Mouse (Mus musculus) forebrain, embryonic 12.5 days (tissue): ENCODE measurements around the gene Usp53. TPM values are rescaled to one million over a fixed set of nuclear protein-coding genes. Genes with fewer than 3 reads are reported as not detected.
A peak's percentile ranks its signal among the peaks of the same experiment; 100 is the strongest.

Source experiments
- ATAC-seq: fragments of 200-750 bp; cut with Nextera tagmentation; 2 replicates; pipeline ENCODE4 v1.8.0; 2017; ENCODE audit warnings: moderate TSS enrichment; ENCODE audit not compliant: low FRiP score
- H3K27ac ChIP-seq: fragments of 300-500 bp; sonication (generic); 2 replicates; pipeline ENCODE4 v1.5.1; 2016; ENCODE audit warnings: mild to moderate bottlenecking
- H3K27me3 ChIP-seq: fragments of 300-500 bp; sonication (generic); 2 replicates; pipeline ENCODE4 v1.6.1; 2016; ENCODE audit warnings: mild to moderate bottlenecking
- H3K36me3 ChIP-seq: fragments of 300-500 bp; sonication (generic); replicated peaks from 2 replicates; pipeline ENCODE4 v1.6.1; 2016; ENCODE audit warnings: mild to moderate bottlenecking
- H3K4me1 ChIP-seq: fragments of 300-500 bp; sonication (generic); 2 replicates; pipeline ENCODE4 v1.6.1; 2016
- H3K4me2 ChIP-seq: fragments of 300-500 bp; sonication (generic); 2 replicates; pipeline ENCODE4 v1.6.1; 2016; ENCODE audit warnings: mild to moderate bottlenecking, moderate library complexity
- H3K4me3 ChIP-seq: fragments of 300-500 bp; sonication (generic); replicated peaks from 2 replicates; pipeline ENCODE4 v1.5.1; 2016; ENCODE audit warnings: mild to moderate bottlenecking
- H3K9ac ChIP-seq: fragments of 300-500 bp; sonication (generic); 2 replicates; pipeline ENCODE4 v1.6.1; 2016; ENCODE audit warnings: mild to moderate bottlenecking
- H3K9me3 ChIP-seq: fragments of 300-500 bp; sonication (generic); 2 replicates; pipeline ENCODE4 v1.6.1; 2016
- WGBS: fragments of 180-500 bp; shearing (Covaris S2); methylation state at CpG from one replicate; pipeline ENCODE4 v1.1.7; 2016; 5-methylcytosine and 5-hydroxymethylcytosine counted together
- polyA plus RNA-seq: library from polyadenylated mRNA; unstranded; fragments of >200 nt; fragmentation: Nextera tagmentation; extraction: Ambion mirVana; gene quantifications from 2 replicates; pipeline ENCODE4 v1.2.1, GENCODE M21; 2016

Gene Usp53
- polyA plus RNA-seq, 1 experiment from 2014 or later, result 6.5 TPM

DNA sequence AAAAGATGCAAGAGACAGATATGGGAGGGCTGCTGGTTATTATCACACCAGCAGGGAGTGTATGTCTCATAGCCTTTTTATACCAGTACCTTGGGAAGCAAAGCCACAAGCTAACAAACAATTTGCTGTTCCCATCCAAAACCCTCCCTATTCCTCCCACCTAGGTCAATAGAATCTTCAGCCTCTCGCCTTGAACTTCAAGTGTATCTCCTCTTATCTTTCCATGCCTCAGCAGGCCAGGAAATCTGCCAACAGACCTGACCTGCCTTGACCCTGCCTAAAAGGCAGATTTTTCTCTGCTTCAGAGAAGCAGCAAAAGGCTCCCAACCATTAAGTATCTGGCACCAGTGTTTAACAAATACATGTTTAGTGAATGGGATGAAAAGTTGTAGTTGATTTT, 2.1 kb upstream of the Usp53 start:
- no peaks in the 10 kb centered on the region for H3K27me3 ChIP-seq
- no peak overlapping the region for H3K4me2 ChIP-seq
- 65% methylated on average over 1 of the region's 1 CpGs for WGBS
- no peak overlapping the region for H3K27ac ChIP-seq
- ATAC-seq, result no peak
- H3K36me3 ChIP-seq, result no peaks in the 10 kb centered on the region
- H3K4me3 ChIP-seq, result no peak overlapping the region
- H3K9me3 ChIP-seq, result no peaks in the 10 kb centered on the region
- H3K9ac ChIP-seq, result no peak overlapping the region
- H3K4me1 ChIP-seq, result peaks cover 7% of the 10 kb centered on the region

DNA sequence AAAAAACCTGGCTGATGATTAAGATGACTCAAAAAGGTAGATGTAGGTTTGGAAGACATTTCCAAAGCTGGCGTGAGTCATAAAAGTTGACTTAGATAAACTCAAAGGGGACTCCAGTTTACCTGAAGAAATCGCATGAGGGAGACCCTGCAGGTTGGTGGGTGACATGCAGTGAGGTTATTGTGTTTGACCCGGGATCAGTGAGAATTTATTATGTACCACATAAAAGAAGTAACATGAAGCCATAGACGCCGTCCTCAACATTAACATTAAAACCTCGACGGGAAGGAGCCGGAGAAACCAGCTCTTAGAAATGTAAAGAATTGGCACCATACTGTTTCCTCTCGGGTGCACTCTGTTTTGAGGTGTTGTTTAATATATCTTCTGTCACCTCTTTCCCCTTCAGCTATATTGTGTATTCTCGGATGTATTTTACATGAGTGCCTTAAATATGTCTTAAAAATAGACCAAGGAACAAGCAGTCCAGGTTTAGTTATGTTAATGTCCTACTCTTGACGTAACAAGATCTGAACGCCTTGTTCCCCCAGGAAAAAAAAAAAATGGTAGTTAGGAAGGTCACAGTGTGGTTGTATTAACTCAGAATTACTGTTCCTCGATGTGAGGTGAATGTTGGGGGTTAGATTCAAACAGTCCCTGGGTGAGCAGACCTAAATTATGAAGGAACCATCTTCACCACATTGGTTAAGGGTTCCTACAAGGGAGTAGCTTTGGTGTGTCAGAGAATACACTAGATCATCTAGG, 1.1 kb upstream of the Usp53 start:
- Histone ChIP-seq H3K4me2 (peak overlapping the region; percentile 66), H3K9me3 (no peaks in the 10 kb centered on the region), H3K9ac (peak overlapping the region; percentile 82), H3K36me3 (no peaks in the 10 kb centered on the region), H3K27me3 (no peaks in the 10 kb centered on the region), H3K4me3 (peak overlapping the region; percentile 83), H3K27ac (no peak overlapping the region), H3K4me1 (peaks cover 7% of the 10 kb centered on the region)
- ATAC-seq, result no peak
- 22% methylated on average over 13 of the region's 13 CpGs for WGBS

DNA sequence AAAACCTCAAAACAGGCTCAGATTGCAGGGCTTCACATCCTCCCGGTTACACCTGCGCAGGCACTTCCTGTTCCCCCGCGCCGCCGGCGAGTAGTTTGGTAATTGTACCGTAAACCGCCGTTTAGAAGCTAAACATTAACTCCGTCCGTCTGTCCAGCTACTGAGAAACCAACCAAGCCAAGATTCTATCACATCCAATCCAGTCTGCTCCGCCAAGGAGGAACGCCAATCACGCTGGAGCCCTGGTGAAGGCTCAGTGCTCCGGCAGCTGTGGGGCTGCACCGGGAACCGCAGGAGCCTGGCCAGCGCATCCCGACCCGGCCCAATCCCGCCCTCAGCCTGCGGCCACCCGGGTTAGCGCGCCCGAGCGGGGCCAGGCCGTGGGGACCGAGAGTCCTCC, 461 bp downstream of the Usp53 start:
- no peaks in the 10 kb centered on the region for H3K9me3 ChIP-seq
- peaks cover 7% of the 10 kb centered on the region for H3K4me1 ChIP-seq
- under 1% methylated on average over 30 of the region's 30 CpGs for WGBS
- peak overlapping the region; percentile 66 for H3K4me2 ChIP-seq
- H3K27me3 ChIP-seq, result no peaks in the 10 kb centered on the region
- H3K9ac ChIP-seq, result peak overlapping the region; percentile 69
- peak overlapping the region; percentile 85 for H3K27ac ChIP-seq
- ATAC-seq, result peak; percentile 88; the same call in 1 of the 2 replicates
- H3K4me3 ChIP-seq, result peak overlapping the region; percentile 83
- H3K36me3 ChIP-seq, result no peaks in the 10 kb centered on the region

DNA sequence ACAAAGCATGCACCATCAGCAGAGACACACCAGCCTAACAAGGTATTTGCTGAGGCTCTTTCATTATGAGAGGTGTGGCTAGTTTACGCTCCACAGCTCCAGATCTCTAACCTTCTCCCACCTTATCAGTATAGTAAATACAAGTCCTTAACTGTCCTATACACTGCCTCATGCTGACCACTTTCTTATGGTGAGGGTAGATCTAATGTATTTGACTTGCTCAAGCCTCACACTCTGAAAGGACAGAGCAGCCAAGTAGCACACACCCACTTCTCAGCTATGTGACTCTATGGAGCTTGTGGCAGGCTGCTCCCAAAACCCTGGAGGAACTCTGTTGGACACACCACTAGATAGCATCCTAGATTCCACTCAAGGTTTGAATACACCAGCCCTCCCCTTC, 8.3 kb downstream of the Usp53 start:
- Histone ChIP-seq H3K4me1 (0 out of 2 replicates have a peak, but pooled peaks cover 10% of the 10 kb centered on the region), H3K4me2 (no peak overlapping the region), H3K27me3 (no peaks in the 10 kb centered on the region), H3K9ac (no peak overlapping the region), H3K36me3 (no peaks in the 10 kb centered on the region), H3K4me3 (no peak overlapping the region), H3K9me3 (no peaks in the 10 kb centered on the region), H3K27ac (no peak overlapping the region)
- 88% methylated on average over 1 of the region's 1 CpGs for WGBS
- no peak for ATAC-seq

DNA sequence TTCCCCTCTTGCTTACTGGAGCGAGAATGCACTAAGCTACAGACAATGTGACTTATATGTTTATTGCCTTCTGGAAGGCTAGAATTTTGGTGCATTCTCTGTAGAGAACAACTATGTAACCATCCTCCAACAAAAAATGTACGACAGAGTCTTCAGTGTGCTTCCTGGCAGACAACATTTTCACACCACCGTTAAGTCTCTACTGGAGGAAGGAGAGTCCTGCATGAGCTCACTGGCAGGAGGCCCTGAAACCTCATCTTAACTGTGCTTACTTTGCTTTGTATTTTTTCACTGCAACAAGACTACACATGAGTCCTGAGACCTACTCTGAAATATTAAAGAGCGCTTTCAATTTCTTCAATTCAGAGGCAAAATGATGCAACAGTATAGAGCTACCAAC, 8.9 kb downstream of the Usp53 start:
- Histone ChIP-seq H3K9ac (no peak overlapping the region), H3K4me1 (0 out of 2 replicates have a peak, but pooled peaks cover 10% of the 10 kb centered on the region), H3K4me2 (no peak overlapping the region), H3K9me3 (no peaks in the 10 kb centered on the region), H3K27ac (no peak overlapping the region), H3K27me3 (no peaks in the 10 kb centered on the region), H3K4me3 (no peak overlapping the region), H3K36me3 (no peaks in the 10 kb centered on the region)
- no peak for ATAC-seq
- WGBS, result 75% methylated on average over 4 of the region's 4 CpGs

DNA sequence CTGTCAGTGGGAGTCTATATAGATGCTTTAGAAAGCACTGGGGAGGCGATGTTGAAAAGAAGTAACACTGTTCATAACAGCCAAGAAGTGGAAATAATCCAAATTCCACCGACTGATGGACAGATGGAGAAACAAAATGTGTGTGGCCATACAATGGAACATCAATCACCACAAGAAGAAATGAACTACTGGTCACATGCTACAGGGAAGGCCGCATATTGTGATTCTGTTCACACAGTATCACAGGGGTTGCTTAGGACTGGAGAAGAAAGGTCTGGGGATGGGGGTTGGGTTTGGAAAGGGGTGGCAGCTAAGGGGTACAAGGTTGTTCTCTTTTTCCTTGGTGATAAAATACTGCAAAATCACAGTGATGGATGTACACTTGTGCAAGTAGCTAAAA, 9.5 kb downstream of the Usp53 start:
- 0 out of 2 replicates have a peak, but pooled peaks cover 10% of the 10 kb centered on the region for H3K4me1 ChIP-seq
- H3K27me3 ChIP-seq, result no peaks in the 10 kb centered on the region
- no peak overlapping the region for H3K9ac ChIP-seq
- no peaks in the 10 kb centered on the region for H3K36me3 ChIP-seq
- H3K9me3 ChIP-seq, result no peaks in the 10 kb centered on the region
- peak; percentile 53; the same call in 1 of the 2 replicates for ATAC-seq
- no peak overlapping the region for H3K4me3 ChIP-seq
- WGBS, result 45% methylated on average over 3 of the region's 3 CpGs
- H3K27ac ChIP-seq, result no peak overlapping the region
- no peak overlapping the region for H3K4me2 ChIP-seq

DNA sequence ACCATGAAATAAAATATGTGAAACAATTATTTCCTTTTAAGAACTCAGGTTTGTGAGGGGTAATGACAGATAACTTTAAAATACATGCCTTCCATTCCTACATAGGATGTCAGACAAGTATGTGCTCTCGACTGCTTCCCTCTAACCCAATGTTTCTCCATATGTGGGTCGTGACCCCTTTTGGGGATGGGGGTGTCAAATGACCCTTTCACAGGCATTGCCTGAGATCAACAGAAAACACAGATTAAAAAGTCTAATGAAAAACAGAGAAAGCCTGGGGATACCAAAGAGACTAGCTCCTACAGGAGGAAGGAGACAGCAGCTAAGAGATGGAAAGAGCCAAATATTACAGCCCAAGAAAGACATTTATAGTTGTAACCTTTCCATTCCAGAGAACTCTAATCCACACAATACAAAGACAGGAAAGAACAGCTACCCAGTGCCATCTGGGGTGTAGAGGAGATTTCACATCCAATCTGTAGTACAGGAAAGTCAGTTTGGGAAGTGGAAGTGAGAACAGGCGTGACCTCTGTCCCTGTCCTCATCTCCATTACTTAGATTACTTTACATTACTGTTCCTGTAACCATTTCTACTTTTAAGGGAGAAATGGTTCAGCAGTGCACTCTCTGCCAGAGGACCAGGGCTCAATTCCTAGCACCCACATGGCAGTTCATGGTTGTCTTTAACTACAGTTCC, 12.0 kb downstream of the Usp53 start:
- no peaks in the 10 kb centered on the region for H3K9me3 ChIP-seq
- H3K4me1 ChIP-seq, result 0 out of 2 replicates have a peak, but pooled peaks cover 10% of the 10 kb centered on the region
- ATAC-seq, result no peak
- 74% methylated on average over 3 of the region's 3 CpGs for WGBS
- H3K36me3 ChIP-seq, result peaks cover 5% of the 10 kb centered on the region; the same call in 1 of the 2 replicates
- H3K27ac ChIP-seq, result no peak overlapping the region
- H3K27me3 ChIP-seq, result no peaks in the 10 kb centered on the region
- no peak overlapping the region for H3K4me2 ChIP-seq
- H3K9ac ChIP-seq, result no peak overlapping the region
- H3K4me3 ChIP-seq, result no peak overlapping the region

DNA sequence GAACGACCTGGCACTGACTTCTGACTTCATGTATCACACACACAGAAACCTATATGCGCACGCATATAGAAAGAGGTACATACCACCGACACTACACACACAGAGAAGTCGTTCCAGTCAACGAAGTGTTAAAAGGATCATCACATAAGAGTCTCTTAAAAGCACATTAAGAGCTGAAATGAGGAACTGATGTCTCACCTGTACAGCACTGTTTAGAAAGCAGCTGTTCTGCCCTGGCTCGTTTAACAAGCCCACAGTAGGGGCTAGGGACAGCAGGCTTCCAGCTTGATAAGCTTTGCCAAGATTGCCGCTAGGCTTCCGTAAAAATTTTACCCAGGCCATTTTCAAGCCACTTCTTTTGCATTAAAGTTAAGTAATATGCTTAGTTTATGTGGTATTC, 15.9 kb downstream of the Usp53 start:
- Histone ChIP-seq H3K4me3 (no peak overlapping the region), H3K27me3 (no peaks in the 10 kb centered on the region), H3K4me2 (no peak overlapping the region), H3K27ac (no peak overlapping the region), H3K36me3 (peaks cover 5% of the 10 kb centered on the region; the same call in 1 of the 2 replicates), H3K9ac (no peak overlapping the region), H3K4me1 (no peaks in the 10 kb centered on the region), H3K9me3 (no peaks in the 10 kb centered on the region)
- WGBS, result 95% methylated on average over 9 of the region's 9 CpGs
- ATAC-seq, result no peak

DNA sequence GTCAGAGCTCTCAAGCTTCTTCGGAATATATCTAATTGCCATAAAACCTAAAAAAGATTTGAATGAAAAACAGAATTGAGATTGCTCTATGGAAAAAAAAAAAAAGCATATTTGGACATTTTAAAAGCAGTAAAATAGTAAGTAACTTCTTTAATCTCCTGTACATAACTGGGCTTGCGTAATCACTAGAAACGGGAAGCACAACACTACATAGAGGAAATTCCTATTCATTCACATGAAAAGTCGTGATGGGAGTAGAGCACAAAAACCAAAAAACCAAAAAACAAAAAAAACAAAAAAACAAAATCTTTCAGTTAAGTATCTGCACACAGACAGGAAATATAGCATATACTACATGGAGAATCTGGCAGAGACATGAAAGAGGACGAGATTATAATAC, 20.0 kb downstream of the Usp53 start:
- H3K36me3 ChIP-seq, result peaks cover 5% of the 10 kb centered on the region; the same call in 1 of the 2 replicates
- H3K27ac ChIP-seq, result no peak overlapping the region
- no peaks in the 10 kb centered on the region for H3K9me3 ChIP-seq
- H3K4me3 ChIP-seq, result no peak overlapping the region
- 92% methylated on average over 5 of the region's 5 CpGs for WGBS
- ATAC-seq, result no peak
- H3K4me2 ChIP-seq, result no peak overlapping the region
- H3K9ac ChIP-seq, result no peak overlapping the region
- H3K4me1 ChIP-seq, result no peaks in the 10 kb centered on the region
- no peaks in the 10 kb centered on the region for H3K27me3 ChIP-seq

DNA sequence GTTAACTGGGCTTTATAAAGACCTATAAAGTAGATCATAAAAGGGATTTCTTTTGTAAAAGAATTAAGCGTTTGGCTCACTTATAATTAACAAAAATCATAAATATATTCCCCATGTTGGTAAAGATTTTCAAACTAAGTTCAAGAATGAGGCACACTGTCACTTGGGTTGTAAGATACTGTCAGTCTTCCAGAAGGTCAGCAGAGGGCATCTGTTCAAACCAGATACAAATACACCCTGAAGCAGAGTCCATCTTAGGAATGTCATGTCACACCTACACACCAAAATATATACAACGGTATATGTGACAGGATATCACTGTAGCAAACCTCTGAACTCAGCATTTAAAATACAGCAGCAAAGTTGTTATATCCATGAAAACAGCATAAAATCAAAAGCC, 34.2 kb downstream of the Usp53 start:
- H3K27ac ChIP-seq, result no peak overlapping the region
- no peaks in the 10 kb centered on the region for H3K9me3 ChIP-seq
- 98% methylated on average over 2 of the region's 2 CpGs for WGBS
- no peak overlapping the region for H3K9ac ChIP-seq
- H3K36me3 ChIP-seq, result peaks cover 8% of the 10 kb centered on the region; the same call in 1 of the 2 replicates
- no peaks in the 10 kb centered on the region for H3K4me1 ChIP-seq
- no peak overlapping the region for H3K4me3 ChIP-seq
- H3K27me3 ChIP-seq, result no peaks in the 10 kb centered on the region
- no peak for ATAC-seq
- no peak overlapping the region for H3K4me2 ChIP-seq

DNA sequence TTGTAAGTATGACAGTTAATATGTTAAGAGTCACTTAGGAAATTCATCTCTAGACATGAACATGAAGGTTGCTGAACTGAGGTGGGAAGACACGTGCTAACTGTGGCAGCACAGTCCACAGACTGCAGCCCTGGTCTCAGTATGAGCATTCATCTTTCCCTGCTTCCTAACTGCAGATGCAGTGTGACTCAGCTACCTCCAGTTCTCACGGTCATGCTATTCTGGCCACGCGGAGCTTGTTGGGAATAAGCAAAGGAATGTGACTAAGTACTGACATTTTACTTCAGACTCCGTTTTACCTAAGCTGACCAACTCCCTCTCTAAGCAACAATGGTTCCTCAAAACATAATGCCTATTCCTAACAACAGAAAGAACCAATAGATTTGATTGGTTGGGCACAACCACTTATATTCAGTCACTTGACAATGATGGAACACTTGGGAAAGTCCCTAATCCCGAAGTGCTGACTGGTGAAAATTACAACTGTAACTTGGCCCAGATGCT, 40.9 kb downstream of the Usp53 start:
- no peak overlapping the region for H3K4me2 ChIP-seq
- ATAC-seq, result no peak
- 81% methylated on average over 6 of the region's 6 CpGs for WGBS
- no peak overlapping the region for H3K9ac ChIP-seq
- H3K36me3 ChIP-seq, result no peaks in the 10 kb centered on the region
- no peaks in the 10 kb centered on the region for H3K27me3 ChIP-seq
- no peak overlapping the region for H3K27ac ChIP-seq
- no peaks in the 10 kb centered on the region for H3K9me3 ChIP-seq
- H3K4me1 ChIP-seq, result no peaks in the 10 kb centered on the region
- no peak overlapping the region for H3K4me3 ChIP-seq

DNA sequence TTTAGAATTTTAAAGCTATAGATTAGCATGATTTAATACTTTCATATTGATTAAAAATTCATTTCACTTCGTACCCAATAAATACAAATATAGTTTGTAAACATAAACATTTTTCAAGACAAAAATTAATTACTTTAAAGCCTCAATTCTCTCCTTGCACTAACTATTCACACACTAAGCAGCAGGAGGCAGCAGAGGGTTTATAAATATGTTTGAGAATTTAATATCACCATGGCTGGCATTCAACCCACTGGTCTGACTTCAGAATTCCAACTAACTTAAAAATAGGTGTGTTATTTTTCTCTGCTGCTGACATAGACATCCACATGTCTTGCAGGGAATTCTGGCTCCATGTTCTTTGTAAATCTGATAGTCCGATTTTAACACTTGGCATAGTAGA, 45.1 kb downstream of the Usp53 start:
- Histone ChIP-seq H3K4me1 (no peaks in the 10 kb centered on the region), H3K9me3 (no peaks in the 10 kb centered on the region), H3K9ac (no peak overlapping the region), H3K27me3 (no peaks in the 10 kb centered on the region), H3K27ac (no peak overlapping the region), H3K4me3 (no peak overlapping the region), H3K36me3 (0 out of 2 replicates have a peak, but pooled peaks cover 4% of the 10 kb centered on the region), H3K4me2 (no peak overlapping the region)
- WGBS, result 86% methylated on average over 2 of the region's 2 CpGs
- no peak for ATAC-seq
